Mouse (Mus musculus) thymus, adult 2 months (tissue): Measurements from ENCODE around the gene Il23r.

Experiments used
- CTCF ChIP-seq: fragments of 200-500 bp; IDR thresholded peaks from 2 replicates; pipeline ENCODE4 v1.5.1; 2012; ENCODE audit warnings: mild to moderate bottlenecking, control low read depth, low read length, moderate library complexity, borderline replicate concordance; ENCODE audit not compliant: control insufficient read depth, poor library complexity, insufficient read depth; ENCODE audit errors: extremely low read depth
- POLR2A ChIP-seq: fragments of 200-500 bp; IDR thresholded peaks from 2 replicates; pipeline ENCODE4 v1.6.1; 2012; ENCODE audit warnings: mild to moderate bottlenecking, low read length, control low read depth, moderate library complexity; ENCODE audit not compliant: control insufficient read depth, poor library complexity, insufficient read depth; ENCODE audit errors: extremely low read depth

- TF ChIP-seq CTCF = no peak
- no peak for TF ChIP-seq POLR2A
Measured at GRCm38 (mm10) chr6:67510752-67511151, 19.1 kb upstream of the Il23r start.
